Mouse (Mus musculus) liver, embryonic 12.5 days (tissue): ENCODE measurements around the gene Tbc1d8b. TPM values are rescaled to one million over a fixed set of nuclear protein-coding genes. Genes with fewer than 3 reads are reported as not detected.
"Not testable (repeated sequence)": the region's sequence is repeated elsewhere in the genome, so short reads cannot be mapped to it uniquely, and the experiment has no call there.

Experiments
- ATAC-seq: fragments of 200-750 bp; cut with Nextera tagmentation; 2 replicates; pipeline ENCODE4 v1.8.0; 2017; ENCODE audit warnings: moderate number of reproducible peaks, mild to moderate bottlenecking, moderate library complexity
- H3K27ac ChIP-seq: fragments of 300-500 bp; sonication (generic); 2 replicates; pipeline ENCODE4 v1.5.1; 2016; ENCODE audit warnings: mild to moderate bottlenecking
- H3K27me3 ChIP-seq: fragments of 300-500 bp; sonication (generic); replicated peaks from 2 replicates; pipeline ENCODE4 v1.6.1; 2016; ENCODE audit warnings: mild to moderate bottlenecking, moderate library complexity
- H3K36me3 ChIP-seq: fragments of 300-500 bp; sonication (generic); 2 replicates; pipeline ENCODE4 v1.6.1; 2016; ENCODE audit warnings: mild to moderate bottlenecking, moderate library complexity
- H3K4me1 ChIP-seq: fragments of 300-500 bp; sonication (generic); 2 replicates; pipeline ENCODE4 v1.6.1; 2016
- H3K4me2 ChIP-seq: fragments of 300-500 bp; sonication (generic); 2 replicates; pipeline ENCODE4 v1.6.1; 2016; ENCODE audit warnings: mild to moderate bottlenecking, moderate library complexity
- H3K4me3 ChIP-seq: fragments of 300-500 bp; sonication (generic); 2 replicates; pipeline ENCODE4 v1.5.1; 2016; ENCODE audit warnings: mild to moderate bottlenecking, moderate library complexity
- H3K9ac ChIP-seq: fragments of 300-500 bp; sonication (generic); 2 replicates; pipeline ENCODE4 v1.6.1; 2016; ENCODE audit warnings: mild to moderate bottlenecking, moderate library complexity
- H3K9me3 ChIP-seq: fragments of 300-500 bp; sonication (generic); replicated peaks from 2 replicates; pipeline ENCODE4 v1.6.1; 2016; ENCODE audit warnings: mild to moderate bottlenecking, moderate library complexity
- WGBS: fragments of 180-500 bp; shearing (Covaris S2); methylation state at CpG from one replicate; pipeline ENCODE4 v1.1.7; 2016; ENCODE audit not compliant: insufficient replicate concordance; 5-methylcytosine and 5-hydroxymethylcytosine counted together
- polyA plus RNA-seq: library from polyadenylated mRNA; unstranded; fragments of >200 nt; fragmentation: Nextera tagmentation; extraction: Ambion mirVana; gene quantifications from 2 replicates; pipeline ENCODE4 v1.2.1, GENCODE M21; 2016

Gene Tbc1d8b
- polyA plus RNA-seq, 1 experiment from 2014 or later, result 0.91 TPM

DNA sequence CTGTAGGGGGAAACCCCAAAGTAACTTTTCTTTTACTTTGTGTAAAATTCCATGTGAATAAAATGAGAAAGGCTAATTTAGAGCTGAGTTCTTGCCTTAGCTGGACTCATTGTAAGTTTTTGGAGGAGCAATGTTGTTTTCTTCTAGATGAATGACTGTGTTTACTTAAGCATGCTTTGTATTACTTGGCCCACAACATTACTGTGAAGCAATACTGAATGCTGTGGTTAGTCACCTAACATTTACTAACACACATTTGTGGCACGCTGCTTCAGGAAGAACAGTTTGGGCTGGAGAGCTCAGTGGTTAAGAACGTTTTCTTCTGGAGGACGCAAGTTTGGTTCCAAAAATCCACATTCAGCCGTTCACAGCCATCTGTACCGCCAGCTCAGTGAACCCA is 52.3 kb downstream of the Tbc1d8b start:
- Histone ChIP-seq H3K27me3 (no peaks in the 10 kb centered on the region), H3K36me3 (peaks cover 6% of the 10 kb centered on the region; the same call in 1 of the 2 replicates), H3K9me3 (no peaks in the 10 kb centered on the region), H3K27ac (no peak overlapping the region), H3K9ac (no peak overlapping the region), H3K4me2 (no peak overlapping the region), H3K4me3 (no peak overlapping the region), H3K4me1 (no peaks in the 10 kb centered on the region)
- WGBS, result 87% methylated on average over 5 of the region's 5 CpGs
- ATAC-seq, result no peak

DNA sequence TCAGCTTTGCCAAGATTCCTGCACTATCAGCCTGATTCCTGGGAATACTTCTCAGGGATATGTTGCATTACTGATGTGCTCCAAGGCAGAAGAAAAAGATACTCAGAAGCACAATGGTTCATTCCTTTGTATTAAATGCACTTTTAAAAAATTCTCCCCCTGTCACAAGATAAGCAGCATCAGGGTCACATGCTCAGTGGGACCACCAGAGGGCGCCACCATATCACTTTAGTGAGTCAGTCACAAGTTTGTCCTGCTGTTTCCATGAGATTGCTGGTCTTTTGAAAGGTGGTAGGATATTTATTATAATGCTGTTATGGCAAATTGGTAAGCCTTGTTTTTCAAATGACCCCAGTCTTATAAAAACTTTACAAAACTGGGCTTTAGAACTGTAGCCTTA is 67.1 kb downstream of the Tbc1d8b start:
- 0% methylated on average over 1 of the region's 1 CpGs for WGBS

DNA sequence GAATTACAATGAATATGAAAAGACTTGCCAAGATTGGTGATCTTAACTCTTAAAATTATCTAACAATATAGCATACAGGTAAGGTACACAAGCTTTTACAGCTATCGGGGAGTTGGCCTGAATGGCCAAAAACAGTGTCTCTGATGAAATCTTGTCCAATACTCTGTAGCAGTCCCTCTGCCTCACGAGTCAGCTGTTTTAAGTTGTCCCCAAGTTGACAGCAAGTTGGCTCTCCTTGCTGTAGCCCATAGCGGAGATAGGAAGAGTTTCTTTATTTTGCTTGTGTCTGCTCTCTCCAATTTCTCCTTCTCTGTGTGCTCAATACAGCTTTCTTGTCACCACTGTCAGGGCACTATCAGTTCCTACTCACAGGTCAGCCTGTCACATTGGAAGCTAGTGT is 73.8 kb downstream of the Tbc1d8b start:
- not testable (repeated sequence) for H3K4me3 ChIP-seq, H3K9me3 ChIP-seq, H3K27ac ChIP-seq, H3K4me1 ChIP-seq, H3K9ac ChIP-seq, H3K27me3 ChIP-seq, ATAC-seq, H3K36me3 ChIP-seq, H3K4me2 ChIP-seq
- 54% methylated on average over 3 of the region's 3 CpGs for WGBS

More for the DNA sequence above, 67.1 kb downstream of the Tbc1d8b start:
- H3K4me3 ChIP-seq, result no peak overlapping the region
- H3K9me3 ChIP-seq, result no peaks in the 10 kb centered on the region
- no peaks in the 10 kb centered on the region; the same call in 1 of the 2 replicates for H3K36me3 ChIP-seq
- no peak overlapping the region for H3K4me2 ChIP-seq
- H3K27ac ChIP-seq, result no peak overlapping the region
- no peak overlapping the region for H3K9ac ChIP-seq
- no peaks in the 10 kb centered on the region for H3K27me3 ChIP-seq
- no peaks in the 10 kb centered on the region for H3K4me1 ChIP-seq
- ATAC-seq, result no peak

DNA sequence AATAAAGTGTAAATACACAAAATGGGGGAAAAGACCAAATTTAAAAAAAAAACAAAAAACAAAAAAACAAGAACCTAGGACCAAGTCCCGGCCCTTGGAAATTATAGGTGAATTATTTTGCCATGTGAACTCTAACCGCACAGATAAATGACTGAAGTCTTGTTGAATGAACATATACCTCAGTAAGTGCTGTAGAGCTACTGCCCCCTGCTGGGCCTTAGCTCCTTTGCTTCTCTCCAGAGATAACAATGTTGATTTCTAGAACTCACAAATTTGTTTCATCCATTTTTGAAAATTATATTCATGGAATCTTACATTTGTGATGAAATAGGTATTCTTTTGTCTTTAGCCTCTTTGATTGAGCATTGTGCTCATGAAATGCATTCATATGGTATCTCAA is 77.8 kb downstream of the Tbc1d8b start:
- WGBS, result 64% methylated on average over 2 of the region's 2 CpGs
- H3K4me3 ChIP-seq, result no peak overlapping the region
- H3K27ac ChIP-seq, result no peak overlapping the region
- no peaks in the 10 kb centered on the region for H3K27me3 ChIP-seq
- no peaks in the 10 kb centered on the region for H3K36me3 ChIP-seq
- no peaks in the 10 kb centered on the region for H3K9me3 ChIP-seq
- no peak for ATAC-seq
- no peak overlapping the region for H3K9ac ChIP-seq
- no peak overlapping the region for H3K4me2 ChIP-seq
- no peaks in the 10 kb centered on the region for H3K4me1 ChIP-seq

DNA sequence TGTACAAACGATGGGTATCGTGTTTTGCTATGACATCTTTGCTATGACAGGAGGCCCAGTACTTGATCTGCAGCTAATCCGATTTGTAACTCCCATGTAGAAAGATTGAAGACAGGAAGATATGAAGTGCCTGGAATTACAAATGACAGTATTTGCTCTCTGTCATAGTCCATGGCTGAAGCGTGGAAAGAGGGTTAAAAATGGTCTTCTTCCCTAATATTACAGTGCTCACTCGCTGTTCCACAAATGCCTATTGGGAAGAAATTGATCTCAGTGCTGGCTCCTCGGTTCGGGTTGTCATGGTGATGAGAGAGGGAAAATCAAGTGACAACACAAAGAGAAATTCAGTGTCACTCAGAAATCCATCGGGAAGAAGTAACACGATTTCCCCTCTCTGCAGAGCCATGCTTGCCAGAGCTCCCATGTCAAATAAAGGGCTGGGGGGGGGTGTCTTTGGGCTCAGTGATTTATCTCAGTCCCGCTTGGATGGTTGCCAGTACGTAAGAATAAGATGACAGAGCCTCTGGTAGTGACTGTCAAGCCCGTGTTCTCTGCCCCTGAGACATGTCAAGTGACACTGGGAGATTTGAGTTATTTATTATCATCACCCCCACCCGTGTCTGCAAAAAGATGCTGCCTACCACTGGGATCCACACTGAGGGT is 85.3 kb downstream of the Tbc1d8b start:
- H3K4me2 ChIP-seq, result no peak overlapping the region
- H3K27ac ChIP-seq, result no peak overlapping the region
- ATAC-seq, result no peak
- no peak overlapping the region for H3K9ac ChIP-seq
- H3K27me3 ChIP-seq, result peaks cover 4% of the 10 kb centered on the region; the same call in 1 of the 2 replicates
- H3K4me3 ChIP-seq, result no peak overlapping the region
- peaks cover 8% of the 10 kb centered on the region; the same call in 1 of the 2 replicates for H3K4me1 ChIP-seq
- no peaks in the 10 kb centered on the region for H3K36me3 ChIP-seq
- H3K9me3 ChIP-seq, result no peaks in the 10 kb centered on the region
- 73% methylated on average over 13 of the region's 13 CpGs for WGBS

DNA sequence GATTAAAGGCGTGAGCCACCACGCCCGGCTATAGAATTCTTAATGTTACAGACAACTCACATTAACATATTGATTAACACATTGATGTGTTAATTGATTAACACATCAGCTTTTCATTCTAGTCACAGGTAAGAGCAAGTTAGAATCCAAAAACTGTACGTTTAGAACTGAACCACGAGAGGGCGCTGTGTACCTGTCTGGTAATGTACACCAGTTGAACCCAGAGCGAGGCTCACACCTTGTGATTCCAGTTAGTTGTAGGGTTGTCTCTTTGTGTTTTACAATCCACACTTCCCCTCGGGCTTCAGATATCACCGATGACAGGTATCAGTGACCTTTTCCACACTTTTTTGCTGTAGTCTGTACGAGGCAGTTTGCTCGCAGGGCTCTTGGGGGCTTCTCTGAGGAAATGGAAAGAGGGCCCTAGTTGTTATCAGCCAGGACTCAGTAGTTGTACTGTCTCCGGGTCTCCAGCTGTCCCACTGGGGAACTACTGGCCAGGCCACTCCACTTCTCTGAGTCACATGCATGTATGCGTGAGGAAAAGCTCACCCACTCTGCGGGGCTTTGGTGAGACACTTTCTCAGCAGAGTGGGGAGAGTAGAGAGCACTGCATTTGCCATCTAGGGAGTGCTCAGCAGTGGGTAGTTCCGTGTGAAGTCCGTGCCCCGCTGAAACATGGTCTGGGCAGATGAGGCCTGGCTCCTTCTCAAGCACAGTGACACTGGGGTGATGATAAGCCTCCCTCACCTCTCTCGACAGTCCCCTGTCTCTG is 89.7 kb downstream of the Tbc1d8b start:
- WGBS, result 17% methylated on average over 18 of the region's 18 CpGs
- no peaks in the 10 kb centered on the region for H3K36me3 ChIP-seq
- peaks cover 4% of the 10 kb centered on the region; the same call in 1 of the 2 replicates for H3K27me3 ChIP-seq
- peak; percentile 76 for ATAC-seq
- no peak overlapping the region for H3K9ac ChIP-seq
- peaks cover 8% of the 10 kb centered on the region; the same call in 1 of the 2 replicates for H3K4me1 ChIP-seq
- H3K4me3 ChIP-seq, result no peak overlapping the region
- H3K27ac ChIP-seq, result no peak overlapping the region
- H3K4me2 ChIP-seq, result peak overlapping the region; percentile 46
- H3K9me3 ChIP-seq, result no peaks in the 10 kb centered on the region

DNA sequence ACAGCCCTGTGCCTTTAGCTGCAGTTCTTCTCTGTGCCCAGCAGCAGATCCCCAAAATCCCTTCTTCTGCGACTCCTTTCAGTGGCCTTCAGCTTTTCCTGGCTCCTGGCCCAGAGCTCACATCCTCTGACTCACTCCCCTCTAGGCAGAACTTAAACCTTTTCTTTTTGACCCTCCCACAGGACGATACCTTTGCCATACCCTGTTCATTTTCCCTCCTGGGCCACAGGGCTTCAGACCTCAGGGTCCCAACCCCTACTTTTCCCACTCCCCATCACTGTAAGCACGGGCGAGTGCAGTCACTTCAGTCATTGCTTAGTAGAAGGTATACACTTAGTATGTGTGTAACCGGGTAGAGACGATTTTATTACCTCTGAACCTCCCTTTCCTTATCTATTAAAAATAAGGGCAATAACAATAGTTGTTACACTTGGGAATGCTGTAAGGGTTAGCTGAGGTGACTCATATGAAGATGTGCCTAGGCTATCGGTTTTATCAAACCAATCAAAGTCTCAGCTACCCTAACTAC is 90.4 kb downstream of the Tbc1d8b start:
- peak overlapping the region; percentile 46; the same call in 1 of the 2 replicates for H3K4me2 ChIP-seq
- peaks cover 4% of the 10 kb centered on the region; the same call in 1 of the 2 replicates for H3K27me3 ChIP-seq
- no peaks in the 10 kb centered on the region for H3K9me3 ChIP-seq
- no peak for ATAC-seq
- no peak overlapping the region for H3K9ac ChIP-seq
- H3K27ac ChIP-seq, result no peak overlapping the region
- WGBS, result 69% methylated on average over 7 of the region's 7 CpGs
- H3K4me1 ChIP-seq, result peaks cover 12% of the 10 kb centered on the region; the same call in 1 of the 2 replicates
- H3K36me3 ChIP-seq, result no peaks in the 10 kb centered on the region
- no peak overlapping the region for H3K4me3 ChIP-seq

DNA sequence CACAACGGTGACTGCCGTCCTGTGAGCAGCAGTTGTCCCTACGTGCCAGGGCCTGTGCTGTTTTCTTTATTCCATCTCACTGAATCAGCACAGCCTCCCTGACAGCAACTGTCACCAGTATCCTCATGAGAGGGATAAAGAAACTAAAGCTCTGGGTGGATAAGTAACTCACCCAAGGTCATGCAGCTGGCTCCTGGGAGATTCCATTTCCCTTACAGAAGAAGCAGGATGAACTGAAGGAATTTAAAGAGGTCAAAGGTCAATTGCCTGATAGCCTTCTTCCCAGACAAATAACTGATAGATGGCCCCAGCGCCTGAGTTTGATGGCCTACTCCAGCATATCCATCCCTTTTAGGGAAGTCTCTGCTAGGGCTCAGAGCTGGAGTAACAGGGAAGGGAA is 92.6 kb downstream of the Tbc1d8b start:
- Histone ChIP-seq H3K27ac (no peak overlapping the region), H3K4me2 (no peak overlapping the region), H3K4me1 (peaks cover 30% of the 10 kb centered on the region), H3K9ac (no peak overlapping the region), H3K9me3 (no peaks in the 10 kb centered on the region), H3K36me3 (no peaks in the 10 kb centered on the region), H3K27me3 (peaks cover 5% of the 10 kb centered on the region; the same call in 1 of the 2 replicates), H3K4me3 (no peak overlapping the region)
- ATAC-seq, result no peak
- 52% methylated on average over 4 of the region's 4 CpGs for WGBS

DNA sequence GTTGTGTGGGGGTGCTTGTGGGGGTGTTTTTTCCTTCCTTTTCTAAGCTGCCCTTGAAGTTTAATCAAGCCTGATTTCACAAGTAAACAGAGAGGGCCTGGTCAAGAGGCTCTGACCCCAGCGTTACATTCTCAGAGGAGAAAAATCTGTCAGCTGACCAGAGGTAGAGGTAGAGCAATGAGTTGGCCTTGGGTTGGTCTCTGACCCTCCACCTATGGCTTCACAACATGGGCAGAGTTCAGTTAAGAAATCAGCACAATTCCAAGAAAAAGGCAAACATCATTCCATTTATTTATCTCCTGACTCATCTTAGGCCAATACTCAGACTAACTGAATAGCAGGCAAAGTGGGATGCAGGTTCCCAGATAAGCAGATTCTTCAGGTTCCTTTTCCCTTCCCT is 94.1 kb downstream of the Tbc1d8b start:
- Histone ChIP-seq H3K27ac (no peak overlapping the region), H3K9ac (no peak overlapping the region), H3K4me1 (peaks cover 30% of the 10 kb centered on the region), H3K4me2 (no peak overlapping the region), H3K27me3 (peaks cover 7% of the 10 kb centered on the region; the same call in 1 of the 2 replicates), H3K4me3 (no peak overlapping the region), H3K9me3 (no peaks in the 10 kb centered on the region), H3K36me3 (no peaks in the 10 kb centered on the region)
- 78% methylated on average over 1 of the region's 1 CpGs for WGBS
- ATAC-seq, result no peak

DNA sequence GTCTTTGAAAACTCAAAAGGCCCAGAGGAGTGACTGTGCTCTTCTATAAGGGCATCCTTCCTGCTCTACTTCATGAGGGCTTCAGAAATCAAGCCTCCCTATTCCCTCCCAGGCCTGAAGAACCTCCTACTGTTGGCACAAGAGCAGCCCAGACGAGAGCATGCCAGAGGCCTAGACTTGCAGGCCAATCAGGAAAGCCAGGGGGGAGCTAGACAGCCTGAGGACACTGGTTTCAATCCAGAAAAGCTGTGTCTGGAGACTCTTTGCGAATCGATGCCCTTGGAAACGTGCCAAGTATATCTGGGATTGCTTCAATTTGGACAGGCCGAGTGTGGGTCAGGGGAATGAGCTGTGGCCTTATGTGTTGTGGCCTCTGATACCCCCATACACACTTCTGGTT is 94.6 kb downstream of the Tbc1d8b start:
- ATAC-seq, result no peak
- Histone ChIP-seq H3K27me3 (peaks cover 7% of the 10 kb centered on the region; the same call in 1 of the 2 replicates), H3K4me3 (no peak overlapping the region), H3K4me2 (no peak overlapping the region), H3K36me3 (no peaks in the 10 kb centered on the region), H3K9me3 (no peaks in the 10 kb centered on the region), H3K9ac (no peak overlapping the region), H3K27ac (no peak overlapping the region), H3K4me1 (peaks cover 29% of the 10 kb centered on the region)
- 60% methylated on average over 5 of the region's 5 CpGs for WGBS

DNA sequence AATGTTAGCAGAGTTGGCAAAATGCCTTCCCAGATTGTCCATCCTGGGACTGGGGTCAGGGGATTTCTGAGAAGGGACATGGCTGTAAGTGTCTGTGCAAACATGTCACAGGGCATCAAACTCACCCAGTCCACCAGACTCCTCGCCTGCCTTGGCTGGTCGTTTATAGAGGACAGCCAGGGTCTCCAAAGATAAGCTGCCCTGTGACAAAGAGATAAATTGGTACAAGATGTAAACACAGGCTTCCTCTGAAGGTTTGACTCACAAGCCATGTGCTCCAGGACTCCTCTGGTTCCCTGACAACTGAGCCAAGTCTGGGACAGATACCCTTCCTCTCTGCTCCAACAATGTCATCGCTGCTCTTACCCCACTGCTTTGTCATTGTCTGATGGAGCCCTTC is 96.2 kb downstream of the Tbc1d8b start:
- H3K27me3 ChIP-seq, result peaks cover 7% of the 10 kb centered on the region; the same call in 1 of the 2 replicates
- peaks cover 22% of the 10 kb centered on the region for H3K4me1 ChIP-seq
- WGBS, result 19% methylated on average over 3 of the region's 3 CpGs
- peak overlapping the region; percentile 14; the same call in 1 of the 2 replicates for H3K27ac ChIP-seq
- no peak overlapping the region for H3K4me3 ChIP-seq
- H3K9me3 ChIP-seq, result no peaks in the 10 kb centered on the region
- peak; percentile 86 for ATAC-seq
- H3K9ac ChIP-seq, result no peak overlapping the region
- H3K4me2 ChIP-seq, result no peak overlapping the region
- H3K36me3 ChIP-seq, result no peaks in the 10 kb centered on the region

DNA sequence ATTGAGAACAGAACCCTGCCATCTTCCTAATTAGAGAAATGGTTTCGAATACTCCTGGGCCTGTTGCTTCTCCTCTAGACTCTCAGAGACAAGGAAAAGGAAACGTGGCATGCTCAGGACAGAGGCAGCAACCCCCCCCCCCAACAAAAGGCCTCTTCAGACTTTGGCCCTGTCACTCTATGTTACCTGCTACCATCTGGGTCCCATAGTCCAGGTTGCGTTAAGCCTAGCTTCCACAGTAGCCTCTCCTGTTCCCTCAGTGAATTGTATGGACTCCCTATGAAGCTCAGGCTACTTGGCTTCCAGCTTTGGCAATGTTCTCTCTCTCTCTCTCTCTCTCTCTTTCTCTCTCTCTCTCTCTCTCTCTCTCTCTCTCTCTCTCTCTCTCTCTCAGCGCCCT is 96.8 kb downstream of the Tbc1d8b start:
- no peaks in the 10 kb centered on the region for H3K36me3 ChIP-seq
- H3K4me2 ChIP-seq, result no peak overlapping the region
- H3K27me3 ChIP-seq, result peaks cover 7% of the 10 kb centered on the region; the same call in 1 of the 2 replicates
- 0 out of 2 replicates have a peak overlapping the region, but pooled peaks have one; percentile 4 for H3K27ac ChIP-seq
- no peaks in the 10 kb centered on the region for H3K9me3 ChIP-seq
- H3K9ac ChIP-seq, result no peak overlapping the region
- 68% methylated on average over 4 of the region's 4 CpGs for WGBS
- no peak for ATAC-seq
- no peak overlapping the region for H3K4me3 ChIP-seq
- peaks cover 22% of the 10 kb centered on the region for H3K4me1 ChIP-seq
